Mouse (Mus musculus) C2C12 (cell line): Measurements from ENCODE around the gene Klhl22.

Experiments
- CEBPB ChIP-seq: IDR thresholded peaks from one replicate; pipeline ENCODE4 v1.6.1; 2011; ENCODE audit warnings: low read depth, mild to moderate bottlenecking, control low read depth, moderate library complexity
- CTCF ChIP-seq: IDR thresholded peaks from one replicate; pipeline ENCODE4 v1.5.1; 2011; ENCODE audit not compliant: control insufficient read depth, insufficient read depth, insufficient read length
- FOSL1 ChIP-seq: IDR thresholded peaks from one replicate; pipeline ENCODE4 v1.8.0; 2011; ENCODE audit warnings: mild to moderate bottlenecking, low read length; ENCODE audit not compliant: poor library complexity, insufficient read depth, severe bottlenecking
- MAX ChIP-seq: IDR thresholded peaks from one replicate; pipeline ENCODE4 v1.6.1; 2011; ENCODE audit warnings: mild to moderate bottlenecking, control low read depth
- MYOG ChIP-seq: IDR thresholded peaks from one replicate; pipeline ENCODE4 v1.6.1; 2011; ENCODE audit not compliant: control insufficient read depth, insufficient read length; ENCODE audit errors: extremely low read depth
- USF1 ChIP-seq: IDR thresholded peaks from one replicate; pipeline ENCODE4 v1.6.1; 2011; ENCODE audit warnings: low read depth, mild to moderate bottlenecking, control low read depth, moderate library complexity

DNA sequence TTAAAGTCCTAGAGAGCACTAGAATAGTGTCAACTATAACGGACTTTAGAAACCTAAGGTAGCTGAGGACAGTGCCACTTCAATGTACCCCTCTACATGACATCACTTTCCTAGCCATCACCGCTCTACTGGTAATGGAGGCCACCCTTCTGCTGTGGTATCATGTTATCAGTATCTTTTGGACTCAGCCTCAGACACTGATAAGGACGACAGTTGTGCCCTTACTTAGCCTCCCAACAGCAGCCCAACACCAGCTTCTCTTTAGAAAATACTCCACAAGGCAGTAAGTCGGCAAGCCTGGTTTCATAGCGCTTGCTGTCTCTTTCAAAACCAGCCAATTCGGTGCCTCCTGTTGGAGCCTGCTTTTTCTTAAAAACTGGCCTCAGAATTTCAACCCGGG, 75.1 kb downstream of the Klhl22 start:
- TF ChIP-seq CTCF (no peak), MAX (no peak), FOSL1 (no peak), USF1 (no peak), CEBPB (no peak), MYOG (no peak)
